Mouse (Mus musculus): ENCODE measurements around the gene Zfyve21. TPM values are rescaled to one million over a fixed set of nuclear protein-coding genes. Genes with fewer than 3 reads are reported as not detected.

Gene Zfyve21
- 10 to 100 TPM; 68.3 to 74.4 TPM for total RNA-seq (2021)
- long read RNA-seq, experiment 1, transcript Zfyve21-201 (7 exons, 1,308 nt), result major isoform, 109 of 137 reads
- long read RNA-seq, experiment 1, partial matches to known transcripts, result 2 of 137 reads
- long read RNA-seq, experiment 1, other reads (novel, unspliced or antisense), result 20 of 137 reads
- long read RNA-seq, experiment 2, transcript Zfyve21-207 (8 exons, 794 nt), result minor isoform, 11 of 219 reads
- long read RNA-seq, experiment 2, transcript Zfyve21-201 (7 exons, 1,308 nt), result major isoform, 161 of 219 reads
- long read RNA-seq, experiment 2, partial matches to known transcripts, result 2 of 219 reads
- long read RNA-seq, experiment 2, other reads (novel, unspliced or antisense), result 43 of 219 reads

GRCm38 (mm10) chr12:111813766-111814617 is at the start of gene Zfyve21, which contains the start of gene Xrcc3:
Zfyve21 (plus strand) TSS chr12:111814170.
Xrcc3 (minus strand) TSS chr12:111813873.
- DNase-seq (ENCODE audit: low spot score in 2 of 2), result peak; percentile 84 to 95

GRCm38 (mm10) chr12:111766313-111767236 is 47.4 kb upstream of the Zfyve21 start:
- DNase-seq (ENCODE audit: low spot score in 2 of 2), result no peak

GRCm38 (mm10) chr12:111768322-111768928 is 45.5 kb upstream of the Zfyve21 start:
- no peak for DNase-seq (ENCODE audit: low spot score in 2 of 2)

GRCm38 (mm10) chr12:111769306-111769705 is 44.7 kb upstream of the Zfyve21 start:
- DNase-seq (ENCODE audit: low spot score in 2 of 2), result no peak

GRCm38 (mm10) chr12:111769816-111770577 is 44.0 kb upstream of the Zfyve21 start:
- DNase-seq (ENCODE audit: low spot score in 2 of 2), result no peak

- no peak for DNase-seq (ENCODE audit: low spot score in 2 of 2)
Observed at GRCm38 (mm10) chr12:111770651-111771050, 43.3 kb upstream of the Zfyve21 start.

- no peak for DNase-seq (ENCODE audit: low spot score in 2 of 2)
Observed at GRCm38 (mm10) chr12:111774156-111774555, 39.8 kb upstream of the Zfyve21 start.

- DNase-seq (ENCODE audit: low spot score in 2 of 2), result no peak
Observed at GRCm38 (mm10) chr12:111774845-111775244, 39.1 kb upstream of the Zfyve21 start.

- DNase-seq (ENCODE audit: low spot score in 2 of 2), result no peak
Observed at GRCm38 (mm10) chr12:111777919-111778318, 36.1 kb upstream of the Zfyve21 start.

GRCm38 (mm10) chr12:111779544-111779943 is 34.4 kb upstream of the Zfyve21 start:
- DNase-seq (ENCODE audit: low spot score in 2 of 2), result no peak

GRCm38 (mm10) chr12:111785174-111785573 is 28.8 kb upstream of the Zfyve21 start:
- DNase-seq (ENCODE audit: low spot score in 2 of 2), result no peak

GRCm38 (mm10) chr12:111787015-111787414 is 27.0 kb upstream of the Zfyve21 start:
- DNase-seq (ENCODE audit: low spot score in 2 of 2), result no peak

GRCm38 (mm10) chr12:111790090-111790489 is 23.9 kb upstream of the Zfyve21 start:
- no peak for DNase-seq (ENCODE audit: low spot score in 2 of 2)

GRCm38 (mm10) chr12:111790631-111791030 is 23.3 kb upstream of the Zfyve21 start:
- no peak for DNase-seq (ENCODE audit: low spot score in 2 of 2)

- no peak for DNase-seq (ENCODE audit: low spot score in 2 of 2)
Observed at GRCm38 (mm10) chr12:111791474-111792104, 22.4 kb upstream of the Zfyve21 start.

GRCm38 (mm10) chr12:111794102-111794501 is 19.9 kb upstream of the Zfyve21 start:
- no peak for DNase-seq (ENCODE audit: low spot score in 2 of 2)

GRCm38 (mm10) chr12:111794526-111795179 is 19.3 kb upstream of the Zfyve21 start:
- DNase-seq (ENCODE audit: low spot score in 2 of 2), result no peak

GRCm38 (mm10) chr12:111795180-111795895 is 18.6 kb upstream of the Zfyve21 start:
- no peak for DNase-seq (ENCODE audit: low spot score in 2 of 2)
